Mouse (Mus musculus): Measurements from ENCODE around the gene Dok4.
"Not testable (repeated sequence)": the region's sequence is repeated elsewhere in the genome, so short reads cannot be mapped to it uniquely, and the experiment has no call there.

The Dok4 gene

GRCm38 (mm10) chr8:94880742-94881141 lies 4.6 kb upstream of the Dok4 start:
- in situ Hi-C loops (cut with MseI, MboI), result no loop called here

GRCm38 (mm10) chr8:94876820-94877219 lies 690 bp upstream of the Dok4 start:
- in situ Hi-C loops (cut with MseI, MboI), result no loop called here

- in situ Hi-C loops (cut with MseI, MboI), result no loop called here
Measured at GRCm38 (mm10) chr8:94875871-94876150, 319 bp downstream of the Dok4 start.

GRCm38 (mm10) chr8:94875096-94875870 lies 847 bp downstream of the Dok4 start:
- in situ Hi-C loops (cut with MseI, MboI), result no loop called here

- in situ Hi-C loops (cut with MseI, MboI), result loop anchor here (5.0 kb wide), 1 partner anchor 33 kb away; no protein-coding TSS in a partner anchor
Measured at GRCm38 (mm10) chr8:94874358-94874757, 1.8 kb downstream of the Dok4 start.

GRCm38 (mm10) chr8:94872576-94872975 lies 3.6 kb downstream of the Dok4 start:
- in situ Hi-C loops (cut with MseI, MboI), result loop anchor here (5.0 kb wide), 1 partner anchor 35 kb away; no protein-coding TSS in a partner anchor

- in situ Hi-C loops (cut with MseI, MboI), result loop anchor here (5.0 kb wide), 1 partner anchor 35 kb away; no protein-coding TSS in a partner anchor
Measured at GRCm38 (mm10) chr8:94872156-94872555, 4.0 kb downstream of the Dok4 start.

- in situ Hi-C loops (cut with MseI, MboI), result loop anchor here (5.0 kb wide), 1 partner anchor 36 kb away; no protein-coding TSS in a partner anchor
Measured at GRCm38 (mm10) chr8:94871108-94871894, 4.8 kb downstream of the Dok4 start.

- in situ Hi-C loops (cut with MseI, MboI), result loop anchor here (5.0 kb wide), 1 partner anchor 37 kb away; no protein-coding TSS in a partner anchor
Measured at GRCm38 (mm10) chr8:94870474-94871107, 5.5 kb downstream of the Dok4 start.

- in situ Hi-C loops (cut with MseI, MboI), result loop anchor here (5.0 kb wide), 1 partner anchor 37 kb away; no protein-coding TSS in a partner anchor
Measured at GRCm38 (mm10) chr8:94870003-94870402, 6.1 kb downstream of the Dok4 start.

GRCm38 (mm10) chr8:94869146-94869545 lies 7.0 kb downstream of the Dok4 start:
- in situ Hi-C loops (cut with MseI, MboI), result no loop called here

- in situ Hi-C loops (cut with MseI, MboI), result no loop called here
Measured at GRCm38 (mm10) chr8:94866921-94867320, 9.2 kb downstream of the Dok4 start.

GRCm38 (mm10) chr8:94865292-94865691 lies 10.8 kb downstream of the Dok4 start:
- in situ Hi-C loops (cut with MseI, MboI), result no loop called here

- in situ Hi-C loops (cut with MseI, MboI), result no loop called here
Measured at GRCm38 (mm10) chr8:94863897-94864673, 12.0 kb downstream of the Dok4 start.

- in situ Hi-C loops (cut with MseI, MboI), result no loop called here
Measured at GRCm38 (mm10) chr8:94862487-94863220, 13.5 kb downstream of the Dok4 start.

- in situ Hi-C loops (cut with MseI, MboI), result no loop called here
Measured at GRCm38 (mm10) chr8:94861352-94861910, 14.7 kb downstream of the Dok4 start.

GRCm38 (mm10) chr8:94857346-94858173 lies 18.6 kb downstream of the Dok4 start, which contains the start of gene Polr2c:
TSS of gene Polr2c (plus strand) at chr8:94857450.
- in situ Hi-C loops (cut with MseI, MboI), result no loop called here

GRCm38 (mm10) chr8:94857011-94857345 lies 19.2 kb downstream of the Dok4 start:
- in situ Hi-C loops (cut with MseI, MboI), result no loop called here

GRCm38 (mm10) chr8:94854761-94855160 lies 21.4 kb downstream of the Dok4 start:
- in situ Hi-C loops (cut with MseI, MboI), result not testable (repeated sequence)
